Mouse (Mus musculus): ENCODE measurements around the gene Eipr1.

- TF ChIP-seq POLR2A (IDR thresholded peaks at IDR 0.05; ENCODE audit: extremely low read depth, insufficient read depth, low read length) (no peak), CTCF (IDR thresholded peaks at IDR 0.05; ENCODE audit: low read depth, low read length) (no peak)
Measured at GRCm38 (mm10) chr12:28891523-28891922, 139.9 kb downstream of the Eipr1 start.

All from liver, adult 2 months (tissue).